Mouse (Mus musculus): ENCODE results near the gene Rhbdl2. TPM values are rescaled to one million over a fixed set of nuclear protein-coding genes. Genes with fewer than 3 reads are reported as not detected.
A peak's percentile ranks its signal among the peaks of the same experiment; 100 is the strongest.

The Rhbdl2 gene
- polyA plus RNA-seq, 1 experiment, result 1.5 TPM

GRCm38 (mm10) chr4:123812525-123812924 is 24.9 kb downstream of the Rhbdl2 start:
- Histone ChIP-seq H3K4me1 (ENCODE audit: control insufficient read depth, insufficient read depth, low read length) (no peaks in the 10 kb centered on the region), H3K36me3 (ENCODE audit: control insufficient read depth, insufficient read depth, low read length) (no peaks in the 10 kb centered on the region), H3K4me3 (ENCODE audit: insufficient read depth, low read depth, low read length) (no peak overlapping the region), H3K27me3 (replicated peaks; ENCODE audit: control insufficient read depth, insufficient read depth, low read length) (no peaks in the 10 kb centered on the region), H3K27ac (ENCODE audit: insufficient read depth, low read depth, low read length) (no peak overlapping the region)
- no peak for DNase-seq
- WGBS, result 87% methylated on average over 3 of the region's 3 CpGs
- TF ChIP-seq POLR2A (IDR thresholded peaks at IDR 0.05; ENCODE audit: low read depth, low read length) (no peak), CTCF (conservative IDR thresholded peaks at IDR 0.05; ENCODE audit: insufficient read depth, insufficient read length, low read depth, low read length) (no peak)

- no peak for TF ChIP-seq CTCF (conservative IDR thresholded peaks at IDR 0.05; ENCODE audit: insufficient read depth, insufficient read length, low read depth, low read length)
- TF ChIP-seq POLR2A (IDR thresholded peaks at IDR 0.05; ENCODE audit: low read depth, low read length), result no peak
- DNase-seq, result no peak
- H3K4me1 ChIP-seq (ENCODE audit: control insufficient read depth, insufficient read depth, low read length), result no peaks in the 10 kb centered on the region
- no peak overlapping the region for H3K4me3 ChIP-seq (ENCODE audit: insufficient read depth, low read depth, low read length)
- H3K36me3 ChIP-seq (ENCODE audit: control insufficient read depth, insufficient read depth, low read length), result no peaks in the 10 kb centered on the region
- 41% methylated on average over 7 of the region's 7 CpGs for WGBS
- H3K27ac ChIP-seq (ENCODE audit: insufficient read depth, low read depth, low read length), result no peak overlapping the region
- no peaks in the 10 kb centered on the region for H3K27me3 ChIP-seq (replicated peaks; ENCODE audit: control insufficient read depth, insufficient read depth, low read length)
Observed at GRCm38 (mm10) chr4:123814030-123814501, 26.4 kb downstream of the Rhbdl2 start.

GRCm38 (mm10) chr4:123819093-123819610 is 31.5 kb downstream of the Rhbdl2 start:
- no peaks in the 10 kb centered on the region for H3K27me3 ChIP-seq (replicated peaks; ENCODE audit: control insufficient read depth, insufficient read depth, low read length)
- H3K27ac ChIP-seq (ENCODE audit: insufficient read depth, low read depth, low read length), result no peak overlapping the region
- WGBS, result 73% methylated on average over 4 of the region's 4 CpGs
- TF ChIP-seq CTCF (conservative IDR thresholded peaks at IDR 0.05; ENCODE audit: insufficient read depth, insufficient read length, low read depth, low read length) (peak; percentile 45; the same call in 1 of the 2 replicates), POLR2A (IDR thresholded peaks at IDR 0.05; ENCODE audit: low read depth, low read length) (no peak)
- no peak overlapping the region for H3K4me3 ChIP-seq (ENCODE audit: insufficient read depth, low read depth, low read length)
- no peaks in the 10 kb centered on the region for H3K36me3 ChIP-seq (ENCODE audit: control insufficient read depth, insufficient read depth, low read length)
- H3K4me1 ChIP-seq (ENCODE audit: control insufficient read depth, insufficient read depth, low read length), result no peaks in the 10 kb centered on the region
- DNase-seq, result no peak

GRCm38 (mm10) chr4:123842126-123842525 is 54.5 kb downstream of the Rhbdl2 start:
- Histone ChIP-seq H3K36me3 (ENCODE audit: control insufficient read depth, insufficient read depth, low read length) (no peaks in the 10 kb centered on the region), H3K4me3 (ENCODE audit: insufficient read depth, low read depth, low read length) (no peak overlapping the region), H3K27me3 (replicated peaks; ENCODE audit: control insufficient read depth, insufficient read depth, low read length) (no peaks in the 10 kb centered on the region), H3K4me1 (ENCODE audit: control insufficient read depth, insufficient read depth, low read length) (no peaks in the 10 kb centered on the region), H3K27ac (ENCODE audit: insufficient read depth, low read depth, low read length) (no peak overlapping the region)
- 86% methylated on average over 8 of the region's 8 CpGs for WGBS
- TF ChIP-seq POLR2A (IDR thresholded peaks at IDR 0.05; ENCODE audit: low read depth, low read length), result no peak
- TF ChIP-seq CTCF (conservative IDR thresholded peaks at IDR 0.05; ENCODE audit: insufficient read depth, insufficient read length, low read depth, low read length), result no peak
- no peak for DNase-seq

GRCm38 (mm10) chr4:123856888-123857287 is 69.2 kb downstream of the Rhbdl2 start:
- no peak overlapping the region for H3K4me3 ChIP-seq (ENCODE audit: insufficient read depth, low read depth, low read length)
- H3K27me3 ChIP-seq (replicated peaks; ENCODE audit: control insufficient read depth, insufficient read depth, low read length), result no peaks in the 10 kb centered on the region; the same call in 1 of the 2 replicates
- no peaks in the 10 kb centered on the region for H3K36me3 ChIP-seq (ENCODE audit: control insufficient read depth, insufficient read depth, low read length)
- DNase-seq, result no peak
- H3K4me1 ChIP-seq (ENCODE audit: control insufficient read depth, insufficient read depth, low read length), result no peaks in the 10 kb centered on the region
- 61% methylated on average over 4 of the region's 4 CpGs for WGBS
- TF ChIP-seq POLR2A (IDR thresholded peaks at IDR 0.05; ENCODE audit: low read depth, low read length), result no peak
- no peak for TF ChIP-seq CTCF (conservative IDR thresholded peaks at IDR 0.05; ENCODE audit: insufficient read depth, insufficient read length, low read depth, low read length)
- H3K27ac ChIP-seq (ENCODE audit: insufficient read depth, low read depth, low read length), result no peak overlapping the region

GRCm38 (mm10) chr4:123858090-123858489 is 70.4 kb downstream of the Rhbdl2 start:
- Histone ChIP-seq H3K4me1 (ENCODE audit: control insufficient read depth, insufficient read depth, low read length) (no peaks in the 10 kb centered on the region), H3K36me3 (ENCODE audit: control insufficient read depth, insufficient read depth, low read length) (no peaks in the 10 kb centered on the region), H3K27ac (ENCODE audit: insufficient read depth, low read depth, low read length) (no peak overlapping the region), H3K4me3 (ENCODE audit: insufficient read depth, low read depth, low read length) (no peak overlapping the region), H3K27me3 (replicated peaks; ENCODE audit: control insufficient read depth, insufficient read depth, low read length) (no peaks in the 10 kb centered on the region; the same call in 1 of the 2 replicates)
- WGBS, result 79% methylated on average over 7 of the region's 7 CpGs
- DNase-seq, result no peak
- no peak for TF ChIP-seq CTCF (conservative IDR thresholded peaks at IDR 0.05; ENCODE audit: insufficient read depth, insufficient read length, low read depth, low read length)
- TF ChIP-seq POLR2A (IDR thresholded peaks at IDR 0.05; ENCODE audit: low read depth, low read length), result no peak

GRCm38 (mm10) chr4:123859379-123859778 is 71.7 kb downstream of the Rhbdl2 start, which contains the start of gene 4933427I04Rik:
Gene 4933427I04Rik, plus strand, starts transcription at chr4:123859679.
- 80% methylated on average over 3 of the region's 3 CpGs for WGBS

More at GRCm38 (mm10) chr4:123859379-123859778, 71.7 kb downstream of the Rhbdl2 start, which contains the start of gene 4933427I04Rik:
- H3K27ac ChIP-seq (ENCODE audit: insufficient read depth, low read depth, low read length), result no peak within 1 kb of the TSS
- no peak within 1 kb of the TSS for H3K4me3 ChIP-seq (ENCODE audit: insufficient read depth, low read depth, low read length)
- no peaks in the 10 kb centered on the region for H3K36me3 ChIP-seq (ENCODE audit: control insufficient read depth, insufficient read depth, low read length)
- no peaks in the 10 kb centered on the region for H3K4me1 ChIP-seq (ENCODE audit: control insufficient read depth, insufficient read depth, low read length)
- DNase-seq, result no peak
- H3K27me3 ChIP-seq (replicated peaks; ENCODE audit: control insufficient read depth, insufficient read depth, low read length), result no peaks in the 10 kb centered on the region; the same call in 1 of the 2 replicates
- TF ChIP-seq POLR2A (IDR thresholded peaks at IDR 0.05; ENCODE audit: low read depth, low read length), result no peak
- no peak for TF ChIP-seq CTCF (conservative IDR thresholded peaks at IDR 0.05; ENCODE audit: insufficient read depth, insufficient read length, low read depth, low read length)

Data from kidney, adult 2 months (tissue).